Mouse (Mus musculus): ENCODE measurements around the gene Lrrc45.

Gene Lrrc45

DNA sequence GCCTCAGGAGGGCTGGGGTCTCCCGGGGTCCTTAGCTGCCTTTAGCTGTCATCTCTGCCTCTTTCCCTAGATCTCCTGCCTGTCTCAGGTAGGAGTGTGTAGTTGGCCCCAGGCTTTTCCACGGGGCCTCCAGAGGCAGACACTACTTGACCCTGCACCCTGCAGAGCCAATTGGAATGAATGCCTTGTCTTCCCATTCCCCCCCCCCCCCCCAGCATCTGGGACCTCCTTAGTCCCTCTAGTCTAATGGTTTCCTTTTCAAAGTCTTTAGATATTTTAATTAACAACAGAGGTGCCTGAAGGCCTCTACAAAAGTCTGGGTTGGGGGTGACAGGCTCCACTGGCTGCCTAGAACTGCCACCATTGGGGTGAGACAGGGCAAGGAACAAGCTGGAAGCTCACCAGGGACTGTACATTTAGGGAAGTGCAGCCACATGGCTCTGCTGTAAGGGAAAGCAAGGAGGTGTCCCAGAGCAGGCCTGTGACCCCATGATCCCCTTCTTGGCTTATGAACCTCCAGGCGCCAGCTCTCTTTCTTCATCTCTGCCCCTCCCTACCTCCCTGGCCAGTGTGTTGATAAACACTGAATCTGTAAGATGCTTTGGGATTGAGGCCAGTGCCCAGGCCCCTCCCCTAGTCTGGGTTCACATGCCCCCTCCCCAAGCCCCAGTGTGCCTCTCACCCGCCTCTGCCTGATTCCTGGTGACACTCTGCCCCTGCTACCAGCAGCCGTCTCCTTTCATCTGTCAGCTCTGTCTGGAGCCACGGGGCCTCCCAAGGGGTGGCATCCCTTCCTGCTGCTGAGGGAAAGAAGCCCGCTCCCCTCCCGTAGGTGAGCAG lies 9.0 kb upstream of the Lrrc45 start:
- no peak for DNase-seq (ENCODE audit: low spot score)

DNA sequence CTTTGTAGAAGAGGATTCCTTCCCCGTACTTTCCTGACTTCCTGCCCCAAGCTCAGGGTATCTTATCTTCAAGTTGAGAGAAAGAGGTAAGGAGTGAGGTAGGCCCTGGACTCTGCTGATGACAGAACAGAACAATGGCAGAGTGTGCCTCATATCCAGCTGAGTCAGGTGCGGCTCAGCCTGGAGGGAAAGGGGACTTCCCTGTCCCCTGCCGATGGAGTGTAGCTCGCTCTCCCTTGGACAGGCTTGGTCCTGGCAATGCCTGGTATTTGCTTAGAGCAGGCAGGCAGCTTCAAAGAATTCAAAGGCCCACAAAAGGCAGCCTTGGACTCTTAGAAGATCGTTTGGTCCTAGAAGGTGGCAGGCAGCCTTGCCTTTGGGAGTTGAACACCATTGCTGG lies 7.6 kb upstream of the Lrrc45 start:
- no peak for DNase-seq (ENCODE audit: low spot score)

DNA sequence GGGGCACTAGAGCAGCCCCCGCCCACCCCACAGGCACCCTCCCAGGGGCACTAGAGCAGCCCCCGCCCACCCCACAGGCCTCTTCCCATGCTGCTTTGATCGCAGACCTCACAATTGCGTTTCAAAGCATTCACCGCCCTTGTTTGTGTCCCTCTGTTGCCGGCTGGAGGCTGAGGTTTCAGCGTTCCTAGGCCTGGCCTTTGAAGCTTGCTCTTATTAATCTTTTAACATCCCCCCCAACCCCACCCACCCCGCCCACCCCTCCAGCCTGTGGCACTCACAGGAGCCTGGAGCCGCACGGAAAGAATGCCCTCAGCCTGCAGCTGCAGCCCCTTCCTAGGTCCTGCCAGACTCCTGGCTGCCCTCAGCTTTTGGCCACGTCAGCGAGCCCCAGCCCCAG lies 6.5 kb upstream of the Lrrc45 start:
- no peak for DNase-seq (ENCODE audit: low spot score)

DNA sequence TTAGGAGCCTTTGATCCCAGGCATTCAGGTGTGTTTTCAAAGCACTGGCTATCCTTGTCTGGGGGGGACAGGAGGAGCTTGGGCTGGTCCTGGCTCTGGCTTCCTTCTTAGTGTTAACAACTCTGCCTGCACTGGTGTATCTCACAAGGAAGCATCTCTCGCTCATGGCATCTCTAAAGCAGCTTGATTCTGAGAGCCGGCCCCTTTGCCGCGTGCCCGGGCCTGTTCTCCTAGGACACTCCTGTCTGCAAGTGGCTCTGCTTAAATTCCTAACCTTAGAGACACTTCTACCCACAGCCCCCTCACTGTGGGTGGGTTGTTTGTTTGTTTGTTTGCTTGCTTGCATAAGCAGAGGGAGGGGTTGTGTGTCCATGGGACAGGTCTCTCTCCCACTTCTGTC lies 5.8 kb upstream of the Lrrc45 start:
- no peak for DNase-seq (ENCODE audit: low spot score)

DNA sequence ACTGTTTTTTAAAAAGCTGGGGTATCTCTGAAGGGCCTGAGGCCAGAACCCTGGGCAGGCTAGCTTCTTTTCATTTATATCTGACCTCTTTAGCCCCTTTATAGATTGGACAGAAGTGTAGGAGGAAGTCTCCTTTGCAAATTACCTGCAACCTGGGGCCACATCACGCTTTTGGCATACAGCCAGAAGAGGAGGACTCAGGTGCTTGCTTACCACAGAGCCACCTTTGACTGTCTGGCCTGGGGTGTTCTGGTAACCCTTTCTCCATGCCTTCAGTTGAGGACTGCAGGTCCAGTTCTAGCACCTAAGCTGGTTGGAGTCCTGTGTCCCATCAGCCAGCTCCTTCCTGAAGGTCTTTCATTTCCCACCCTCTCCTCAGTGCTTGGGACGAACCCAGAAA lies 4.2 kb upstream of the Lrrc45 start:
- DNase-seq (ENCODE audit: low spot score), result no peak

DNA sequence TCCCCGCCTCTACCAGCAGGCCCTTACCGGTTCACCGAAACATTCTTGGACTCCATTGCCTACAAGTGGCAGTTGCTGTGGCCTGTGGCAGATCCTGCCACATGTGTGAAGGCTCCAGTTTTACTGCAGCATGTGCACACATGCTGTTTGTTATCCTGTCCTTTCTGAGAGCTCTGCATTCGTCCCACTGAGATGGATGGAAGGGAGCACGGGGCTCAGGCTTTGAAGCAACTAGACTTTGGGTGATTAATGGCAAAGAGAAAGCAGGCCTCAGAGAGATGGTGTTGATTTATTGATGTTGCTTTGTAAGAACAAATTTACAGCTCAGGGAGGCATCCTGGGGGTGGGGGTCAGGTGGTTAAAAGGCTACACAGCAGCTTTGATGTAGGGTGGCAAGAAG lies 3.1 kb upstream of the Lrrc45 start:
- DNase-seq (ENCODE audit: low spot score), result no peak

DNA sequence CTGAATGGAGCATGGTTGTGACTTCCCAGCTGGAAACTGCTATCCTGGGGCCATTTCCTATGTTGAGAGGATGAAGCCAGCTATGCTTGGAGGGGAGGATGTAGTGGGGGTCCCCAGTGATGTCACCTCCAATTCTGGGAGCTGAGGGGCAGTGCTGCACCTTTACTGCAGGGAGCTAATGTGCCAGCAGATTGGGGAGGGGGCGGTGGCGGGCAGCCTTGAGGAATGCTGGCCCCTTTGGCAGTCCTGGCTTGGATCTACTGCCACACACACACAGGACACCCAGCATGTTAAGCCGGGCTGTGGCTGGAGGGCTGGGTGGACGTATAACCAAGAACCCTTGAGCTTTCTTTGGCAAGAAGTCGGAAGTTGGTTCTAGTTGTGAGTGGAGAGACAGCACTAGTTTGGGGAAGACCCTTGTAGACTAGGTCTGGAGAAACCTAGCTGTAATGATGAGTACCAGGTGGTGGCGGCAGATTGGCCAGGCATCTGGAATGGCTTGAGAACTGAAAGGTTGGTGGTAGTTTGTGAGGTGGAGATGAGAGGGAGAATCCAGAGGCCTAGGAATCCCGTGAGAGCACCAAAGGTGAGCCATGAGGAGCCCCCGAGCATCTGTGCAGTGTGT lies 1.6 kb upstream of the Lrrc45 start:
- no peak for DNase-seq (ENCODE audit: low spot score)

DNA sequence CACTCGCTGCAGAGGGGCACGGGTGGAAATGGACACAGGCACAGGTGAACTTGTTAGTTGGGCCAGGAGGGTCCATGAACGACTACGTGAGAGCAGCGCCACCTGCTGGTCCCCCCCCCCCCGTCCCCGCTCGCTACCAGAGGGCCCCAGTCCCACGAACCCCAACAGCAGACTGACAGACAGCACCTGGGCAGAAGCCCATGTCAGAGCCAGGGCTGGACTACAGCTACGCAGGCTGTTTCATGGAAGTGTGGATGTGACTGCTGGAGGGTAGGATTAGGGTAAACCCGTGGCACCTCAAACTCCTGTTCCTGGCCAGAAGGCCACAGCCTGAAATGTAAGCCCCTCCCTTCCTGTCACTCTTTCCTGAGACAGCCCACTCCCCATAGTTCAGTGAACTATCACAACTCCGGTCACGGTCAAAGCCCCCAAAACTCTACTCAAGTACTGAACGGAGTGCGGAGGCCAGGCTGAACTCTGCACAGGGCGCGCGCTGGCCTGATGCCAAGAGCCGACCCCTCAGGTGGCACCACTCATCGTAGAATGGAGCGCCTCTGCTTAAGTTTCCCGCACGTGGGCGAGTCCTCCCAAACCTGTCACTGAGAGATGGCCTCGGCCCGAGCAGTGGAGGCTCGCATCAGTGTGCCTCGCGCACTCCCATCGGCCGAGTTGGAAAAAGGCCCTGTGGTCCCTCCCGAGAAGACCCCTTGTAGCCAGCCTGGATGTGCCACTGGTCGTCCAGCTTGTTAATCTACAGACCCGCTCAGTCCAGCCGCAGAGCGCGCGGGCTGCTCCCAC lies 755 bp upstream of the Lrrc45 start:
- peak; percentile 47 for DNase-seq (ENCODE audit: low spot score)

DNA sequence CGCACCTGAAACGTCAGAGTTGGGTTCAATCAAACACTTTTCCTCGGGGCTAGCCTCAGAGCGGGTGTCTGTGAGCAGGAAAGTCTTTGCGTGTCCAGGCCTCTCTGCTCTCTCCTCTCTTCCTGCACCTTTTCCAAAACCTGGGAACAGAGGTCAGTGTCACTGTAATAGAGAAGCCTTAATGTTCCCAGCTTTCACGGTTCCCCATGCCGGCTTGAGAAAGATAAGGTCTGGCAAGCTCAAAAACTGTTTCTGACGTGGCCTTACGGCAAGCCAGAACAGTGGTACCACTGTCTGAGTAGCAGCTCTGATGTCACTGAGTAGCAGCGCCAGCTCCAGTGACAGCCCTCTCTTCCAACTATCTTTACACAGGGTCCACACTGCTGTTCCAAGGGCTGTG lies 821 bp downstream of the Lrrc45 start:
- no peak for DNase-seq (ENCODE audit: low spot score)

DNA sequence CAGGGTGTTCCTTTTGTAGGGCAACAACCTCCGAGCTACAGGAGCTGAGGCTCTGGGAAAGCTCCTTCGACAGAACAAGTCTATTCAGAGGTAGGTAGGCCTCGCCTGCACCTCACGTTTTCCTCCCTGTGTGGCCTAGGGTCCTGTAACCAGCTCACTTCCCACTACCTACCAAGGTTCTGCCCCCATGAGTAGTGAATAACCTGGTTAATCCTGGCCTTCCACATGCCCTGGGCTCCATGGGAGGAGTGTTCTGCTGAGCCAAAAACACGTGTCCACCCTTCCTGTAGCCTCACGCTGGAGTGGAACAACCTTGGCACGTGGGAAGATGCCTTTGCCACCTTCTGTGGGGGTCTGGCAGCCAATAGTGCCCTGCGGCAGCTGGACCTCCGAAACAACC lies 1.4 kb downstream of the Lrrc45 start:
- DNase-seq (ENCODE audit: low spot score), result no peak

DNA sequence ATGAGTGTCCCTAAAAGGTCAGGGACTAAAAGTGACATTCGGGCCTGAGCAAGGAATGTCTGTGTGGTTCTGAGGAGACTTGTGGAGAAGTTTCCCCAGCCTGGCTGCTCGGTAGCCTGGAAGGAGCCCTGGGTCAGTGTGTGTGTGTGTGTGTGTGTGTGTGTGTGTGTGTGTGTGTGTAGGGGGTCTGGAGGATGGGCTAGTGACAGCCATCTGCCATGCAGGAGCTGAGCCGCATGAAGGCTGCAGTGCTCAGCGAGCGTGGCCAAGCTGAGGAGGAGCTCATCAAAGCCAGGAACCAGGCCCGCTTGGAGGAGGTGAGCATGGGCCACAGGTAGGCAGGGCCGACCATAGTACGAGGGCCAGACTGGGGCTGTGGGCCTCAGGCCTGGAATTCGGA lies 5.5 kb downstream of the Lrrc45 start:
- no peak for DNase-seq (ENCODE audit: low spot score)

DNA sequence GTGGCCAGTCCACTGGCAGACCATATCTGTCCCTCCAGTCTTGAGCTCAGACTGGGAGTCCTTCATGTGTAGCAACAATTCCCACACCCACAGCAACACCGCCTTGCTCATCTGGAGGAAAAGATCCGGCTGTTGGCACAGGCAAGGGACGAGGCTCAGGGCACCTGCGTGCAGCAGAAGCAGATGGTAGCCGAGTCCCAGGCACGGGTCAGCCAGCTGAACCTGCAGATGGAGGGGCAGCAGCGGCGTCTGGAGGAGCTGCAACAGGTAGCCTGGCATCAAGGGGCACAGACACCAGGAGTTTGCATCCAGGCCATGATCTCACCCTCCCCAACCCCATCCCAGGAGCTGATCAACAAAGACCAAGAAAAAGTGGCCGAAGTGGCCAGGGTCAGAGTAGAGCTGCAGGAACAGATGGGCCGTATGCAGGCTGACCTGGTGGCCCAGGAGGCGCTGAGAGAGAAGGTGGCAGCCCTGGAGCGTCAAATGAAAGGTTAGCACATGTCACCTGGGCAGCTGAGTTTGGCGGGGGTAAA lies 6.2 kb downstream of the Lrrc45 start:
- no peak for DNase-seq (ENCODE audit: low spot score)

DNA sequence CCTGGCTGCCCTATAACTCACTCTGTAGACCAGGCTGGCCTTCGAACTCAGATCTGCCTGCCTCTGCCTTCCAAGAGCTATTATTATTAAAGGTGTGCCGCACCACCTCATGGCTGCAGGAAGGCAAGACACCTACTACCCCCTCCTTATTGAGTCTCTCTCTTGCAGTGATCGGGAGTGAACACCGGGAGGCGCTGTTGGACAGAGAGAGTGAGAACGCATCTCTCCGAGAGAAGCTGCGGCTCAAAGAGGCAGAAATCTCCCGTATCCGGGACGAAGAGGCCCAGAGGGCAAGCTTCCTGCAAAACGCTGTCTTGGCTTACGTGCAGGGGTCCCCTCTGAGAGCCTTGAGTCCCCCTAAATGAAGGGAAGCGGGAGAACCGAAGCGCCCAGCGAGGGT lies 6.7 kb downstream of the Lrrc45 start:
- peak; percentile 90 for DNase-seq (ENCODE audit: low spot score)

DNA sequence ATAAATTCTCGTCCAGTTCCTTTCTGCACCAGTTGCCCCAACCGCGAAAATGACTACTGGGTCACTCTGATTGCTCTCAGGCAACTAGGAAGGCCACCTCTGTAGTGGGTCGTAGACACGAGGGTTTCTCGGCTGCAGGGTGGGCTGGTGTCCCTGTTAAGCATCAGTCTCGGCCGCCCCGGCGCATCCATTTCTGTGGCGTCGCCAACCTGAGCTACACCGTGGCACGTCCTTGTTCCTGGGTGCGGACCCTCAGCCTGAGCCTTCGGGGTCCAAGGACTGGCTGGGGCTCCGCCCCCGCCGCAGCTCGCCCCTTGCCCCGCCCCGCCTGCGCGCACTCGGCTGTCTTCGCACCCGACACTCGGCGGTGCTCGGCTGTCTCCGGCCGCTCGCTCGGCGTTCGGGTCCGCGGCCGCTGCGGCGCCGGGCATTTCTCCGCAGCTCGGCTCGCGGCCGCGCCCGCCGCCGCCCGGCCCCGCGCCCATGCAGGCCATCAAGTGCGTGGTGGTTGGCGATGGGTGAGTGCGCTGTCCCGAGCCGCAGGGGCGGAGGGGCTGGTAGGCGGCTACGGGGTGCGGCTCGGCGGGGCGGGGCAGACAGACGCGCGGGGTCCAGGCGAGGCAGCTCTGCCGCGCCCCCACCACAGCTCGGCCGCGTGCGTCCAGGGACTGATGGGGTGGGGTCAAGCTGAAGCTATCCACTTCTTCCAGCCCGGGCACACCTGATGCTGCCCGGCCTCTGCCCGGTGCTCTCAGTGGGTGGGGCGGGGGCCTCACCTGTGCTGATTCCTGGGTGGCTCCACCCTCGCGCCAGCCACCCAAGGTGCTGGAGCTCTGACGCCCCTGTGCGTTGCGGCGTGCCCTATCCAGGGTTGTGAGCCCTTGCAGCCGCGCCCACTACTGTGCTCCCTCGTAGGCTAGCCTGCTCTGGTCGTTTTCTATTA lies 7.7 kb downstream of the Lrrc45 start, which contains the start of gene Rac3:
TSS of gene Rac3 (plus strand) at position 347 of the 943 bp plus-strand sequence.
- peak; percentile 61 for DNase-seq (ENCODE audit: low spot score)

DNA sequence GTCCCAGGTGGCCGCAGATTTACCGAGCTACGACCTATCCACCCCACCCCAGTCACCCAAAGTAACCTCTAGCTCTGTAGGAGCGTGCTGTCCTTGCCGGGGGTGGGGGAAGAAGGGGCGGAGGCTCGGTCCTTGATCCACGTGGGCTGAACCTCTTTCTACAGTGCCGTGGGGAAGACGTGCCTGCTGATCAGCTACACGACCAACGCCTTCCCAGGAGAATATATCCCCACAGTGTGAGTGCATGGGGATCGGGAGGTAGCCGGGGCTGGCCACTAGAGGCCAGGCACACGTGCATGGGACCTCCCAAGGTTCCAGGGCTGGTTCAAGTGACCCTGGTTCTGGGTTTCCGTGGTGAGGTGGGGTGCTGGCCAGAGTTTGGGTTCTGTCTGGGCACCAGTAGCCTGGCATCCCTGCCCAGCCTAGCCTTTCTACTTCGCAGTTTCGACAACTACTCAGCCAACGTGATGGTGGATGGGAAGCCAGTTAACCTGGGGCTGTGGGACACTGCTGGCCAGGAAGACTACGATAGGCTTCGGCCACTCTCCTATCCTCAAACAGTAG lies 8.4 kb downstream of the Lrrc45 start:
- no peak for DNase-seq (ENCODE audit: low spot score)

DNA sequence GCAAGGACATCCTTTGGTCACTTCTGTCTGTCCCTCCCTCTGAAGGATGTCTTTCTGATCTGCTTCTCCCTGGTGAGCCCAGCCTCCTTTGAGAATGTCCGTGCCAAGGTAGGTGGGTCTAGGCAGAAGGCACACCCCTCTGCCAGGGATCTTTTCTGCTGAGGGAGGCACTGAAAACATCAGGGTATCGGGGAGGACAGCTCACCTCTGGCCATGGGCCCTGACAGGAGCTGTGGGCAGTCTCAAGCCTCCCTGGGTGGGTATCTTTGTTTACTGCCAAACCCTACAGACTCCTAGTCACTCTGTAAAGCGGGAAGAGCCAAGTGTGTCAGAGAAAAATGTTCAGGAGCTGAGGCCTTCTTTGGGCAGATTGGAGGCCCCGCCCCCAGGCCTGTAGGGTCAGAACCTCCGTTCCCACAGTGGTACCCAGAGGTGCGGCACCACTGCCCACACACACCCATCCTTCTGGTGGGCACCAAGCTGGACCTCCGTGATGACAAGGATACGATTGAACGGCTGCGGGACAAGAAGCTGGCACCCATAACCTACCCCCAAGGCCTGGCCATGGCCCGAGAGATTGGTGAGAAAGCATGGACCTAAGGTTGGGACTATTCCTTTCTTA lies 9.1 kb downstream of the Lrrc45 start:
- no peak for DNase-seq (ENCODE audit: low spot score)

DNA sequence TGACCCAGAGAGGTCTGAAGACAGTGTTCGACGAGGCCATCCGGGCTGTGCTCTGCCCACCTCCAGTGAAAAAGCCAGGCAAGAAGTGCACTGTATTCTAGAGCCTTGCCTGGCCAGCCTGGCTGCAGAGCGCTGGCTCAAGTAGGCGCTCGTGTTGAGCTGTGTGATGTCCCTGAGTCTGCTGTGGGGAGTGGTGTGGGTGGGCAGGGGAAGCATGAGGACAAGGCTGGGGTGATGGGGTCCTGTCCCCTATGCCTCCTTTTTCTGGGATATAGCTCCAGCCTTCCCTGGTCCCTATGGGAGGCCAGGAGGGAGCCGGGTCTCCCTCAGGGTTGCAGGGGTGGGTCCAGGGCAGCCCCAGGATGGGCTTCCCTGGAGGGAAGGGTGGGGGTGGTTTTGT lies 9.8 kb downstream of the Lrrc45 start:
- DNase-seq (ENCODE audit: low spot score), result no peak

DNA sequence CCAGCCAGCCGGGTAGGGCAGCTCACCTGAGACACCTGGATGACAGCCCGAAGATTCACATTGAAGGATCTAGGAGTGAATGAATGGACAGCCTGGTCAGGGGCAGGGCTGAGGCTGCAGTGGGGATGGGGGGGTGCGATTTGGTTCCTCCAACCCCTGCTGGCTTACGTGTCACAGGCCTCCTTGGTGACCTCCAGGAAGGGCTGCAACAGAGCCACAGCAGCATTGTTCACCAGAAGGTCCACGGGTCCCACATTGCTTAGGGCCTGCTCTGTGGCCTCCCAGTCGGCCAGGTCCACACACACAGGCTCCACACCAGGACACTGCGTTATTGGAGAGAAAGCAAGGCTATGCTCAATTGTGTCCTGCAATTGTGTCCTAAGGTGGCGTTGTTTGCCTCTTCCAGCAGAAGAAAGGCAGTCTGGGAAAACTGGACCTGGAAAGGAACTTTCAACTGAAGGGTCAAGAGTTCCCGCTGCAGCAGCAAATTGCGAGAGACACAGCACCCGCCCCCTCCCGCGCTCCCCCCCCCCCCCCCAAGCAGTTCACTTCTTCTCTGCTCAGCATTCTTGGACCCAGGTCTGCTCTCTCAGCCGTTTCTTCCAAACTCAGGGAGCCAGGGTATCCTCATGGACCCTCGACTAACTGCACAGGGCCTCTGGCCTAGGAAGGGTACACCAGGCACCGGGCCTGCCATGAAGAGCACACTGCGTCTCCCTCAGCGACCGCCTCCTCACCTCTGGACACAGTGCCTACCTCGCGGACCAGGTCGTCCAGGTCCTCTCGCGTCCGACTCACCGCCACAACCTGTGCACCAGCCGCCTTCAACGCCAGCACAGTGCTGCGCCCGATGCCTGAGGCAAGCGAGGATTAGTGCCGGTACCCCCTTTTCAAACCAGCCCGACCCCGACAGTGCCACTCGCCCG lies 12.8 kb downstream of the Lrrc45 start:
- no peak for DNase-seq (ENCODE audit: low spot score)

DNA sequence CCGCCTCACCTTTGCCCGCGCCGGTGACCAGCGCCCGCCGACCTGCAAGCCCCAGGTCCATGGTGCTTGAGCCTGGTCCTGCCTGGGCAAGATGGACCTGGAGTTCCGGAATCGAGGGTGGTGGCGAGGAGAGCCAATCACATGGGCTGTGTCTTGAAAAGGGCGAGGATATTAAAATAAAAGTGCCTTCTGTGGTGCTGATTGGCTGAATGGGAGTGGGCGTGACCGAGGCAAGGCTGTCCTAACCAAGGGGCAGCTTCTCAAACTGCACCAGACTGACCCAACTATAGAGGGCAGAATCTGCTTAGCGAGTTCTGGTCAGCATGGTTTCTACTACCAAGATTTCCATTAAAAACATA lies 13.4 kb downstream of the Lrrc45 start, which contains the start of gene Dcxr:
TSS of gene Dcxr (minus strand) at position 113 of the 359 bp plus-strand sequence.
- DNase-seq (ENCODE audit: low spot score), result peak; percentile 71

DNA sequence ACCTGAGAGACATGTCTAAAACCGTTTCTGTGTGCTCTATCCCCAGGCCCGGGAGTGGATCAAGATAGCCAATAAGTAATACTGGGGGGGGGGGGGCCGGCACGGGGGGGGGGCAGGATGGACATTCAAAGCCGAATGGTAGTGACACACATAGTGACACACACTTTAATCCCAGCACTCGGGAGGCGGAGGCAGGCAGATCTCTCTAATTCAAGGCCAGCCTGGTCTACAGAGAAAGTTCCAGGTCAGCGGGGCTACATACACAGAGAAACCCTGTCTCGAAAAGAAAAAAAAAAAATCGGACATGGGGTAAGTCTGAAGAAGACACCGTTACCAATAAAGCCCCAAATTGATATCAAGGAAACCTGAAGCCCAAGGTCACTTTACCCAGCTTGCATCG lies 13.8 kb downstream of the Lrrc45 start:
- DNase-seq (ENCODE audit: low spot score), result no peak

All from ovary, postnatal 14 days (tissue).